Mouse (Mus musculus) stomach, postnatal 0 days (tissue): ENCODE data around the gene Ugt1a10.

ENCODE experiments used
- CTCF ChIP-seq: IDR thresholded peaks from 2 replicates; pipeline ENCODE4 v1.5.1; 2016; ENCODE audit warnings: antibody characterized with exemption, low read depth, mild to moderate bottlenecking, moderate library complexity
- EP300 ChIP-seq: optimal IDR thresholded peaks from 2 replicates; pipeline ENCODE3; 2016; ENCODE audit warnings: antibody characterized with exemption

GRCm38 (mm10) chr1:88264237-88264868 is 209.2 kb downstream of the Ugt1a10 start:
- TF ChIP-seq CTCF: no peak
- no peak for TF ChIP-seq EP300
